Mouse (Mus musculus): ENCODE measurements around the gene Gm11492.

GRCm38 (mm10) chr11:87571361-87571950 is 5.0 kb downstream of the Gm11492 start:
- TF ChIP-seq POLR2A (IDR thresholded peaks at IDR 0.05; ENCODE audit: low read depth, low read length) (no peak), CTCF (IDR thresholded peaks at IDR 0.05; ENCODE audit: borderline replicate concordance, insufficient read depth, low read length) (no peak)

Data from embryonic fibroblast, embryonic 13.5 days (primary cell).